Mouse (Mus musculus): ENCODE measurements around the gene H2-Oa. TPM values are rescaled to one million over a fixed set of nuclear protein-coding genes. Genes with fewer than 3 reads are reported as not detected.

Gene H2-Oa
- polyA plus RNA-seq, 1 experiment from 2014 or later = 0.24 TPM

DNA sequence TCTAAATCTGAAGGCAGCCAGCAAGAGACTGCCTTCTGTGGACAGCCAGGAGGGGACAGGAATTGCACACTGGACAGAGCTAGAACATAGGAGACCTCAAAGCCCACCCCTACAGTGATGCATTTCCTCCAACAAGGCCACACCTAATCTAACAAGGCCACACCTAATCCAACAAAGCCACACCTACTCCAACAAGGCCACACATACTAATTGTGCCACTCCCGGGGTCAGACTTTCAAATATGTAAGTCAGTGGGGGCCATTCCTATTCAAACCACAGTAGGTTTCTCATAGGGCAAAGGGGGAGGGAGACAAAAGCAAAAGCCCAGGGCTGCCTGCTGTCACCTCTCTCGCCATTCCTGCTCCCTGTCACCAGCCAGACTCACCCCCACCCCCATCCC, 4.8 kb upstream of the H2-Oa start:
- 49% methylated on average over 2 of the region's 2 CpGs for WGBS
- Histone ChIP-seq H3K36me3 (no peaks in the 10 kb centered on the region), H3K4me2 (no peak overlapping the region), H3K9me3 (no peaks in the 10 kb centered on the region), H3K4me1 (replicated peaks) (peaks cover 5% of the 10 kb centered on the region; the same call in 1 of the 2 replicates), H3K4me3 (no peak overlapping the region), H3K27me3 (no peaks in the 10 kb centered on the region), H3K27ac (replicated peaks) (no peak overlapping the region), H3K9ac (no peak overlapping the region)
- no peak for ATAC-seq (ENCODE audit: low read depth)

DNA sequence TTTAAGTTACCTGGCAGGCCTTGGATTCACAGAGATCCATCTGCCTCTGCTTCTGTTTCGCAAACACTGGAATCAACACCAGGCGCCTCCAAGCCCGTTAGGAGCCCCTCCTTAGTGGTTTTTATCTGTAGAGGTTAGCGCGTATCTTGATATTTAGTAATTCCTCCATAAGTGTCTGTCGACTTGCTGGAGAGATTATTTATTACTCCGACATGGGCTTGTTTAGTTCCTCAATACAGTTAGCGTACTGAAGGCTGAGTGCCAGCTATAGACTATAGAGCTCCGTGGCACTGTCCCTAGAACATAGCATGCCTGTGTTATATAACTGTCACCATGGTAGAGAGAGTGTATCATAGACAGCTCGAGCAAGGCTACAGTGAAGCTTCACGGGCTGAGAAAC, 4.0 kb upstream of the H2-Oa start:
- no peaks in the 10 kb centered on the region for H3K9me3 ChIP-seq
- H3K4me3 ChIP-seq = no peak overlapping the region
- WGBS = 83% methylated on average over 11 of the region's 11 CpGs

DNA sequence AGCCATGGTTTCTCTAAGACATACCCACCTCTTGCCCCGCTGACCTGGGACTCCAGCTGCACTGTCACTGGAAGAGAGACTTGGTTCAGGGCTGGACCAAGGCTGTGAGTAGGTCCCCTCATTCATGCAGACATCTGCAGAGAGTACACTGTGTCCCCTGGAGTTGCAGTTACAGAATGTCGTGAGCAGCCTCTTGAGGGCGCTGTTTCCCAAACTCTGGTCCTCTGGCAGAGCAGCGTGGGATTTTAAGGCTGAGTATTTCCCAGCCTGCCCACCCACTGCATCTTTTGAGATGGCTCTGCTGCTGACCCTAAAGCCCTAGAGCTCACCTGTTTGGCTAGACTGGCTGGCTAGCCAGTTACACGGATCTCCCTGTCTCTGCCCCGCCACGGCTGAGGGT, 1.2 kb upstream of the H2-Oa start:
- H3K27me3 ChIP-seq = no peaks in the 10 kb centered on the region
- H3K9ac ChIP-seq = no peak overlapping the region
- H3K36me3 ChIP-seq = no peaks in the 10 kb centered on the region
- no peak overlapping the region for H3K4me2 ChIP-seq
- no peak for ATAC-seq (ENCODE audit: low read depth)
- H3K27ac ChIP-seq (replicated peaks) = no peak overlapping the region
- no peaks in the 10 kb centered on the region for H3K4me1 ChIP-seq (replicated peaks)
- no peak overlapping the region for H3K4me3 ChIP-seq
- WGBS = 54% methylated on average over 7 of the region's 7 CpGs
- no peaks in the 10 kb centered on the region for H3K9me3 ChIP-seq

More for the DNA sequence above, 4.0 kb upstream of the H2-Oa start:
- Histone ChIP-seq H3K9ac (no peak overlapping the region), H3K36me3 (no peaks in the 10 kb centered on the region), H3K4me1 (replicated peaks) (peaks cover 1% of the 10 kb centered on the region; the same call in 1 of the 2 replicates), H3K4me2 (no peak overlapping the region), H3K27ac (replicated peaks) (no peak overlapping the region), H3K27me3 (no peaks in the 10 kb centered on the region)
- ATAC-seq (ENCODE audit: low read depth) = no peak

DNA sequence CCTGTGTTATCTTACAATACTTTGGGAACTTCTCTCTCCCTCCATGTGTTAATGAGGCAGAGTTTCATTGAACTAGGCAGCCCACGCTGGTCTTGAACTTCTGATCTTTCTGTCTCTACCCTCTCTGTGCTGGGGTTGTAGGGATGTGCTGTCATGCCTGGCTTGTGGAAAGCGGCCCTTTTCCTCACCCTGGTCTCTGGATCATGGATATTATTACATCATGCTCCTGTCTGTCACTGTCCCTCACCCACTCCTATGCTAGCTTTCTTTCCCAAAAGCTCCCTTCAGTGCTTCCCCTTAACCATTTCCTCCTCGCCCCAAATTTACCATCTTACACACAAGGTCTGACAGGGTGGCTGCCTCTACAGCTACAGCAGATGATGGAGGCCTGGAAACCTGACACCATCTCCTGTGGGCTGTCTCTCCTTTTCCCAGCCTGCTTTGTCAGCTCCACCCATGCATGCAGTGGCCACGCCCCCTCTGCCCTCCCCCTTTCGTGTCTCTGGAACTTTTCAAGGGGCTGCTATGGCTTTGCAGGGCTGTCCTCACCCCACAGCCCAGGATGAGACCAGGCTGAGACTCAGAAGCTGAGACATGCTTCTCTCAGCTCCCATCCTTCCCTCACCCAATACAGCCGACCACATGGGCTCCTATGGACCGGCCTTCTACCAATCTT, 1.2 kb downstream of the H2-Oa start:
- no peaks in the 10 kb centered on the region for H3K36me3 ChIP-seq
- H3K4me2 ChIP-seq = no peak overlapping the region
- ATAC-seq (ENCODE audit: low read depth) = no peak
- no peak overlapping the region for H3K4me3 ChIP-seq
- 36% methylated on average over 7 of the region's 7 CpGs for WGBS
- H3K27ac ChIP-seq (replicated peaks) = no peak overlapping the region
- H3K4me1 ChIP-seq (replicated peaks) = no peaks in the 10 kb centered on the region
- H3K9ac ChIP-seq = no peak overlapping the region
- no peaks in the 10 kb centered on the region for H3K27me3 ChIP-seq
- no peaks in the 10 kb centered on the region for H3K9me3 ChIP-seq

DNA sequence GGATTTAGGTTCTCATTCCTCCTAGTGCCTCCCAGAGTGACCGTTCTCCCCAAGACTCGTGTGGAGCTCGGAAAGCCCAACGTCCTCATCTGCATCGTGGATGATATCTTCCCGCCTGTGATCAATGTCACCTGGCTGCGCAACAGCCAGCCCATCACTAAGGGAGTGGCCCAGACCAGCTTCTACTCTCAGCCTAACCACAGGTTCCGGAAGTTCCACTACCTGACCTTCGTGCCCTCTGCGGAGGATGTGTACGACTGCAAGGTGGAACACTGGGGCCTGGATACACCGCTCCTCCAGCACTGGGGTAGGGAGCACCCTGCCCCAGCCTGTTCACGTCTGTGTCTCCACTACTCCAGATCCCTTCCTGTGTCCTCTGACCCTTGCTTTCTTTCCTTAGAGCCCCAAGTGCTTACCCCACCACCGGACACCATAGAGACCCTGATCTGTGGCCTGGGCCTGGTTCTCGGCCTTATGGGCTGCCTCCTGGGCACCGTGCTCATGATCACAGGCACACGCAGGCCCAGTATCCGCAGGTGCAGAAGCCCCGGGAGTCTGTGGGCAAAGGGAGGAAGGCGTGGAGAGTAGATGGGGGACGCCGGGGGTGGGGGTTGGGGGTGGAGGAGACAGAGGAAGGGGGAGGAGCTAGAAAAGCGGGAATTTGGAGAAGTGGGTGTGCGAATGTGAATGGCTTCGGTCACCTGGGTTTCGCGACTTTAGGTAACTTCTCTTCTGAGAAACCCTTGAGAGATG, 2.3 kb downstream of the H2-Oa start:
- ATAC-seq (ENCODE audit: low read depth) = no peak
- no peaks in the 10 kb centered on the region for H3K36me3 ChIP-seq
- no peak overlapping the region for H3K4me2 ChIP-seq
- no peak overlapping the region for H3K27ac ChIP-seq (replicated peaks)
- H3K4me3 ChIP-seq = no peak overlapping the region
- 0 out of 2 replicates have a peak, but pooled peaks cover 1% of the 10 kb centered on the region for H3K4me1 ChIP-seq (replicated peaks)
- no peak overlapping the region for H3K9ac ChIP-seq
- WGBS = 90% methylated on average over 27 of the region's 27 CpGs
- no peaks in the 10 kb centered on the region for H3K9me3 ChIP-seq
- no peaks in the 10 kb centered on the region for H3K27me3 ChIP-seq

DNA sequence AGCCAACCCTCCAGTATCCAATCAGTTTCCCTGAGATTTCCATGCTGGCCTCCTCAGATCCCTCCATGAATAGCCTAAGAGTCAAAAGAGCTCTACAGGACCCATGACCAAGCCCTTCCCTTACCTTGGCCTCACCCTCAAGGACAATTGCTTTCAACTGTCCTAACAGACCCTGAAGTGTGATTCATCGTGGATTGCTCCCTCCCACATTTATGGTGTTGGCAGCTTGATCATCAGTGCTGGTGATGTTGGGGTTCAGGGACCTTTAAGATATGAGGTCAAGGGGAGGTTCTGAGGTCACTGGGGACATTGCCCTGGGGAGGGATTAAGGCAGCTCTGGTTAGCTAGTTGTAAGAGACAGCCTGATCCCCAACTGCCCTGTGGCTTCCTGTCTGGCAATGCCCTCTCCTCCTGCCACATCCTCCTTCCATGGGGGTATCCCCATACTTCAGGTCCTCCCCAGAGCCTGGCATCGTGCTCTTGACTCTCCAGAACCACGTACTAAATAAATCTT, 4.4 kb downstream of the H2-Oa start:
- no peak overlapping the region for H3K9ac ChIP-seq
- H3K36me3 ChIP-seq = no peaks in the 10 kb centered on the region
- no peak overlapping the region for H3K27ac ChIP-seq (replicated peaks)
- no peaks in the 10 kb centered on the region for H3K9me3 ChIP-seq
- no peak for ATAC-seq (ENCODE audit: low read depth)
- no peak overlapping the region for H3K4me3 ChIP-seq
- 0 out of 2 replicates have a peak, but pooled peaks cover 6% of the 10 kb centered on the region for H3K4me1 ChIP-seq (replicated peaks)
- 72% methylated on average over 3 of the region's 3 CpGs for WGBS
- H3K27me3 ChIP-seq = peaks cover 8% of the 10 kb centered on the region; the same call in 1 of the 2 replicates
- H3K4me2 ChIP-seq = no peak overlapping the region

DNA sequence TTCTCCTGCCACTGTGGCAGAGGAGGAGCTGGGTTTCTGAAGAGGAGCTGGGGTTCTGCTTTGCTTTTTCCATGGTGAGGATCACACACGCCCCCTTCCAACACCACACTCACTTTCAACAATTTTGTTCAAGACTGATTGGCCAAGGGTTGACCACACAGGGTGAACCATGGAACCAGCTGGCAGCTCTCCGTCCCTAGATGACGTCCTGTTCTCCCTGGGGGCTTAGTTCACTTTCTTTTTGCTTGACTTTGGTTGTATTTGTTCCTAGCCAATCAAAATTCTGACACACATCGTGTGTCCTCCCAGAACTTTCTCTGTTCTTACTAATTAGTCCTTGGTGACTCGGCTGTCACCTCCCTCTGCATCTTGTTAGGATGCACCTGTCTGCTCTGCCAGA, 5.1 kb downstream of the H2-Oa start:
- peaks cover 10% of the 10 kb centered on the region; the same call in 1 of the 2 replicates for H3K4me1 ChIP-seq (replicated peaks)
- H3K4me3 ChIP-seq = no peak overlapping the region
- peaks cover 8% of the 10 kb centered on the region; the same call in 1 of the 2 replicates for H3K27me3 ChIP-seq
- no peak for ATAC-seq (ENCODE audit: low read depth)
- H3K9ac ChIP-seq = no peak overlapping the region
- H3K9me3 ChIP-seq = no peaks in the 10 kb centered on the region
- no peak overlapping the region for H3K4me2 ChIP-seq
- 71% methylated on average over 5 of the region's 5 CpGs for WGBS
- H3K36me3 ChIP-seq = no peaks in the 10 kb centered on the region
- no peak overlapping the region for H3K27ac ChIP-seq (replicated peaks)

DNA sequence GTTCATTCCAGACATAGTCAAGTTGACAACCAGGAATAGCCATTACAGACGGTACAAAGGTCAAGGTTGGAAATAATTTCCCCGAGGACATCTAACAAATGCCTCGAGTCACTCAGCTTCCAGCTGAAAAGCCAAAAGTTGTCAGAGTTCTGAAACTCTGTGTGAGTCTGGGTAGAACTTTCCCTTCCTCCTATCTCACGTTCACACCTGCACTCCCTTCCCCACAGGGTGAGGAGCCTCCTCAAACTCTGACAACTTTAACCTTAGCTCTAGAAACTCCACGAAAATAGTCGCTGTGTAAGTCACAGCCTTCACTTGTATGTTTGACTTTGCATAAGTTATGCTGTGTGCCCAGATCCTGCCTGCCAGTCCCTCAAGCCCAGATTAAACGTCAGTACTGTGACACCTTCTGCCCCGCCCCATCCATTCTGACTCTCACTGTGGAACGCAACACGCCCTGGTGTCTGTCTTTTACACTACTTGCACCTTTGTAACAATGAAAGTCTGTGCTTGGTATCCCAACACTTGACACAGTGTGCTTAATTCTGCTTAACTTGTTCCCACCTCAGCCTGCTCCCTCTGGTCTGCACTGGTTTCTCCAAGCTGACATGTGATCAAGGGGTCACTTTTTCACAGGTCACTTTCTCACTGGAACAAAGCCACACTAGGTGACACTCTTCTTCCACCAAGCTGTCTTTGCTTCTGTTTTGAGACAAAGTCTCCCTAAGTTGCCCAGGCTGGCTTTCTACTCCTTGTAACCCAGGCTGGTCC, 6.8 kb downstream of the H2-Oa start:
- Histone ChIP-seq H3K4me2 (no peak overlapping the region), H3K9me3 (no peaks in the 10 kb centered on the region), H3K4me1 (replicated peaks) (peaks cover 10% of the 10 kb centered on the region; the same call in 1 of the 2 replicates), H3K36me3 (no peaks in the 10 kb centered on the region), H3K9ac (no peak overlapping the region), H3K27ac (replicated peaks) (no peak overlapping the region), H3K27me3 (peaks cover 8% of the 10 kb centered on the region; the same call in 1 of the 2 replicates), H3K4me3 (no peak overlapping the region)
- no peak for ATAC-seq (ENCODE audit: low read depth)
- WGBS = 65% methylated on average over 10 of the region's 10 CpGs

DNA sequence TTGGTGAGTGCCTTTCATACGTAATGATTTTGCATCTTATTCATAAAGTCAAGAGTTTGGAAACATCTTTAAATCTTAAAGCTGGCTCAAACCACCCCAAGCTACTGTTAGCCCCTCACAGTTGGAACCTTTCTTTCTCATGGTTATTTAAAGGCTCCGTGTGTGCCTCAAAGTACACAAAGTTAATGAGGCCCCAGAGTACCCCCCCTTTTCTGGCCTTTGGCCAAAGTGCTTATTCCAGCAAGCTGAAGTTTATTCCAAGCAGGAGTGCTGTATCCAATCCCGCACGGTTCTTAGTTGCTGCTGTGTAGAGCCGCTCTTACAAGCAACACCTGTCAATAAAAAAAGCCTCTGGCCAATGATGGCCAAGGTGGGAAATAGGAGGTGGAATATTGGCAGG, 7.4 kb downstream of the H2-Oa start:
- 52% methylated on average over 5 of the region's 5 CpGs for WGBS
- Histone ChIP-seq H3K27ac (replicated peaks) (no peak overlapping the region), H3K4me1 (replicated peaks) (peaks cover 10% of the 10 kb centered on the region; the same call in 1 of the 2 replicates), H3K4me3 (no peak overlapping the region), H3K4me2 (no peak overlapping the region), H3K36me3 (no peaks in the 10 kb centered on the region), H3K27me3 (peaks cover 8% of the 10 kb centered on the region; the same call in 1 of the 2 replicates), H3K9me3 (no peaks in the 10 kb centered on the region), H3K9ac (no peak overlapping the region)
- ATAC-seq (ENCODE audit: low read depth) = no peak

DNA sequence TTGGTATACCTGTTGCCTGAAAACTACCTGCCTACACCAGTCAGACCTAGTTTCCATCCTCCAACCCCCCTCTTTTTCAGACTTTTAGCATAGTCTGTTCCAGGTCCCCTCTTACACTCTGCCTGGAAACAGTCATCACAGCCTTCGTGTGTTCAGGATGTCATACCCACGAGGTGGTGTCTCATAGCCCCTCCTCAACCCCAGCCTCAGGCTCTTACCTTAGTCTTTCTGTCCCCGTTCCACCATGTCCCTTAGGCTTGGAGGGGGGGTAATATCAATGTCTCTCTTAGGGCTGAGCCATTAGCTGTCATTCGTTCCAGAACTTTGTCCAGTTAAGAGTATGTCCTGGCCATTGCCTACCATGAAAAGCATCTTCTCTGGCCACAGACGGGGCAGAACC, 9.0 kb downstream of the H2-Oa start:
- Histone ChIP-seq H3K4me1 (replicated peaks) (peaks cover 10% of the 10 kb centered on the region; the same call in 1 of the 2 replicates), H3K36me3 (no peaks in the 10 kb centered on the region), H3K9me3 (no peaks in the 10 kb centered on the region), H3K4me2 (no peak overlapping the region), H3K4me3 (no peak overlapping the region), H3K27me3 (peaks cover 8% of the 10 kb centered on the region; the same call in 1 of the 2 replicates), H3K27ac (replicated peaks) (no peak overlapping the region), H3K9ac (no peak overlapping the region)
- ATAC-seq (ENCODE audit: low read depth) = peak; percentile 54
- WGBS = 35% methylated on average over 5 of the region's 5 CpGs

DNA sequence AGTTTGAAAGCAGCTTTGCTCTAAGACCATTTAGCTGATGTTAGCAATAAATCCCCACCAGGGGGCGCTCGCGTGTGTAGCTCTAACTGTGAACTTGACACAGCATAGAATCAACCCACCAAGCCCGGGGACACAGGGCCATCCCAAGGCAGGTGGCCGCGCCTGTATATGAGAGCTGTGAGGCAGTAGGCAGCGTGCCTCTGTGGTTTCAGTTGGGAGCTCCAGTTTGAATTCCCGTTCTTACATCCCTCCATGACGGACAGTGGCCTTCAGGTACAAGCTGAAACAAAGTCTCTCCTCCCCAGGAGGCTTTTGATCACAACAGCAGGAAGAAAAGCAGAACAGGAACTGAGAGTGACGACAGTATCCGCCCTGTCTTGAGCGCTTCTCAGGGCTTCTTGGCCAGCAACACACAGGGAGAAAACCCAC, 9.5 kb downstream of the H2-Oa start:
- no peak overlapping the region for H3K4me3 ChIP-seq
- no peaks in the 10 kb centered on the region for H3K9me3 ChIP-seq
- peak overlapping the region; percentile 38 for H3K4me2 ChIP-seq
- peaks cover 8% of the 10 kb centered on the region; the same call in 1 of the 2 replicates for H3K27me3 ChIP-seq
- no peaks in the 10 kb centered on the region for H3K36me3 ChIP-seq
- peak; percentile 87 for ATAC-seq (ENCODE audit: low read depth)
- H3K4me1 ChIP-seq (replicated peaks) = peaks cover 10% of the 10 kb centered on the region; the same call in 1 of the 2 replicates
- peak overlapping the region; percentile 50; the same call in 1 of the 2 replicates for H3K9ac ChIP-seq
- WGBS = 6% methylated on average over 12 of the region's 12 CpGs
- no peak overlapping the region for H3K27ac ChIP-seq (replicated peaks)
